Mouse (Mus musculus) midbrain, embryonic 16.5 days (tissue): Measurements from ENCODE around the gene Cdx2. TPM values are rescaled to one million over a fixed set of nuclear protein-coding genes. Genes with fewer than 3 reads are reported as not detected.

Experiments
- ATAC-seq: fragments of 200-750 bp; cut with Nextera tagmentation; 2 replicates; pipeline ENCODE4 v1.8.0; 2017; ENCODE audit warnings: moderate TSS enrichment
- H3K27ac ChIP-seq: fragments of 300-500 bp; sonication (generic); 2 replicates; pipeline ENCODE4 v1.5.1; 2014; ENCODE audit warnings: mild to moderate bottlenecking, low read length, mixed read lengths
- H3K27me3 ChIP-seq: fragments of 300-500 bp; sonication (generic); 2 replicates; pipeline ENCODE4 v1.6.1; 2014; ENCODE audit warnings: low read depth, low read length, mixed read lengths; ENCODE audit not compliant: control insufficient read depth, insufficient read depth
- H3K36me3 ChIP-seq: fragments of 300-500 bp; sonication (generic); 2 replicates; pipeline ENCODE4 v1.6.1; 2014; ENCODE audit warnings: mild to moderate bottlenecking, low read length, moderate library complexity, mixed read lengths; ENCODE audit not compliant: control insufficient read depth, insufficient read depth
- H3K4me1 ChIP-seq: fragments of 300-500 bp; sonication (generic); 2 replicates; pipeline ENCODE4 v1.6.1; 2014; ENCODE audit warnings: mild to moderate bottlenecking, low read length, mixed read lengths; ENCODE audit not compliant: control insufficient read depth, insufficient read depth
- H3K4me2 ChIP-seq: fragments of 300-500 bp; sonication (generic); 2 replicates; pipeline ENCODE4 v1.6.1; 2014; ENCODE audit warnings: mild to moderate bottlenecking, low read length, mixed read lengths
- H3K4me3 ChIP-seq: fragments of 300-500 bp; sonication (generic); 2 replicates; pipeline ENCODE4 v1.5.1; 2014; ENCODE audit warnings: low read depth, mild to moderate bottlenecking, low read length, moderate library complexity, mixed read lengths
- H3K9ac ChIP-seq: fragments of 300-500 bp; sonication (generic); 2 replicates; pipeline ENCODE4 v1.6.1; 2014; ENCODE audit warnings: low read depth, low read length, mixed read lengths
- H3K9me3 ChIP-seq: fragments of 300-500 bp; sonication (generic); replicated peaks from 2 replicates; pipeline ENCODE4 v1.6.1; 2014; ENCODE audit warnings: mild to moderate bottlenecking, low read length, mixed read lengths; ENCODE audit not compliant: control insufficient read depth, poor library complexity, severe bottlenecking
- WGBS: fragments of 180-500 bp; shearing (Covaris S2); extraction: QIAGEN DNeasy Blood & Tissue Kit; methylation state at CpG from one replicate; pipeline ENCODE4 v1.1.7; 2014; 5-methylcytosine and 5-hydroxymethylcytosine counted together
- polyA plus RNA-seq: library from polyadenylated mRNA; unstranded; fragments of >200 nt; fragmentation: Nextera tagmentation; extraction: Ambion mirVana; gene quantifications from 2 replicates; pipeline ENCODE4 v1.2.1, GENCODE M21; 2015

The Cdx2 gene
- polyA plus RNA-seq, 1 experiment from 2014 or later = not detected

DNA sequence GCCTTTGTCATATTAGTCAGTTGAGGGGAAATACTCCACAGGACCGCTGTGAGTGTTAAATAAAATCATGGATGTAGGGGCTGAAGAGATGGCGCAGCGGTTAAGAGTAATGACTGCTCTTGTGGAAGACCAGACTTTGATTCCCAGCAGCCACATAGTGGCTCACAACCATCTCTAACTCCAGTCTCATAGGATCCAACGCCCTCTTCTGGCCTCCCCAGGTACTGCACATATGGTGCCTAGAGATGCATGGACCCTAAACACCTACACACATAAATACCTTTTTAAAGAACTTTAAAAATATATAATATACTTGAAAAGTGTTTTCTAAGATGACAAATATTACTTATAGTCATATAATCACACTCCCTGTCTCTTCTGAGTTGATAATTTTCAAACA lies 22.7 kb downstream of the Cdx2 start:
- no peaks in the 10 kb centered on the region for H3K36me3 ChIP-seq
- H3K4me1 ChIP-seq = no peaks in the 10 kb centered on the region
- 74% methylated on average over 4 of the region's 4 CpGs for WGBS
- no peak overlapping the region for H3K4me2 ChIP-seq
- no peak overlapping the region for H3K9ac ChIP-seq
- no peak overlapping the region for H3K27ac ChIP-seq
- ATAC-seq = no peak
- H3K9me3 ChIP-seq = no peaks in the 10 kb centered on the region
- peaks cover 19% of the 10 kb centered on the region for H3K27me3 ChIP-seq
- no peak overlapping the region for H3K4me3 ChIP-seq

DNA sequence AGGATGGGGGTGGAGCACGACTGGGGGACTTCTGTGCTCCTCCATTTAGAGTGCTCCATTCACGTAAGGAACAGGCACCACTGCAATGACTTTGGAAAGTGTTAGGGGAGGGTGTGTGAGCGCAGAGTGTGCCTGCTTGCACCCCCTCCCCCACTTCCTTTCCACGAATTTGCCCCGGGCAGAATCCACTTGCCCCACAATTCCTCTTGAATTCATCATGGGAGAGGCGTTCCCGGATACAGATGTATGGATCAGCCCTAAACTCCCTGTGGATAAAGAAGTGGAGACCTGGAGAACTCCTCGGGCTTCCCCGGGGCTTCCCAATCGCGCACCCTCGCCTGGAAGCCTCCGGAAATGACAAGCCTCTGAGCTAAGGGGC lies 29.5 kb downstream of the Cdx2 start:
- H3K4me2 ChIP-seq = no peak overlapping the region
- H3K27me3 ChIP-seq = peaks cover 70% of the 10 kb centered on the region
- H3K36me3 ChIP-seq = no peaks in the 10 kb centered on the region
- no peak for ATAC-seq
- 0% methylated on average over 13 of the region's 13 CpGs for WGBS
- no peak overlapping the region for H3K9ac ChIP-seq
- H3K9me3 ChIP-seq = no peaks in the 10 kb centered on the region
- no peak overlapping the region for H3K4me3 ChIP-seq
- no peak overlapping the region for H3K27ac ChIP-seq
- no peaks in the 10 kb centered on the region for H3K4me1 ChIP-seq

DNA sequence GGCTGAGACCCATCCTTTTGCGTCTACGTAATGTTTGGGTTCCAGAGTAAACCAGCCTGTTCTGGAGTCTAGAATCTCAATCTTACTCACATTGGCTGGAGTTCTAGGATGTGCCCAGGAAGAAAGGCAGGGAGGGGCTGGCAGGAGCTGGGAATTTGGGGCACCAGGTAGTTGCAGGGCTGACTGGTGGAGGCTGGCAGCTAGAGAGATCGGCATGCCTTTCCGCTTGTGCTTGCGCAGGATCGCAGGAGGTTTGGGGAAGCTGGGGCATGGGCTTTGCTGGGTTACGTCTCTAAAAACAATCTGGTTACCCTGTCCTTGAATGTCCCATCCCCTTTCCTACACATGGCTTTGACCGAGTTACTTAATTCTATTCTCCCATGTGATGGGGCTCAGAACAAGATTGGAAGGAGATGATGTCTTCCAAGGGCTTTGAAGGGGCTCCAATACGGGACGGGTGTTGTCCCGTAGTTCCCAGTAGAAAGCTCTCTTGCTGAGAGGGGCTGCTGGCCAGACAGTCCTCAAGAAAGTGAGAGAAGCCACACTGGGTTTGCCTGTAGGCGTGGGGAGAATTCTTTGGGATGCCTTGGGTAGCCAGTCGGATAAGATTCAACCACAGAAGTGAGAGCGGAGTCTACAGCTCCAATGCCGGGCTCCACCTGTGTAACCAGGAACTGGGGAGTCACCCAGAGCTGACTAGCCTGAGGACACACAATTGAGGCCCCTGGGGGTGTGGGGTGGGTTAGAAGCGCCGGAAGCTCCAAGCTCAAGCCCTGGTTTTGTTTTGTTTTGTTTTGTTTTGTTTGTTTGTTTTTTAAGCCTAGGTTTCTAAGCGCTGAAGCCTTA lies 30.1 kb downstream of the Cdx2 start:
- Histone ChIP-seq H3K27ac (no peak overlapping the region), H3K4me3 (no peak overlapping the region), H3K36me3 (no peaks in the 10 kb centered on the region), H3K9ac (no peak overlapping the region), H3K27me3 (peaks cover 77% of the 10 kb centered on the region), H3K4me1 (no peaks in the 10 kb centered on the region), H3K4me2 (no peak overlapping the region), H3K9me3 (no peaks in the 10 kb centered on the region)
- whole genome bisulfite sequencing = 3% methylated on average over 18 of the region's 18 CpGs
- ATAC-seq = no peak

DNA sequence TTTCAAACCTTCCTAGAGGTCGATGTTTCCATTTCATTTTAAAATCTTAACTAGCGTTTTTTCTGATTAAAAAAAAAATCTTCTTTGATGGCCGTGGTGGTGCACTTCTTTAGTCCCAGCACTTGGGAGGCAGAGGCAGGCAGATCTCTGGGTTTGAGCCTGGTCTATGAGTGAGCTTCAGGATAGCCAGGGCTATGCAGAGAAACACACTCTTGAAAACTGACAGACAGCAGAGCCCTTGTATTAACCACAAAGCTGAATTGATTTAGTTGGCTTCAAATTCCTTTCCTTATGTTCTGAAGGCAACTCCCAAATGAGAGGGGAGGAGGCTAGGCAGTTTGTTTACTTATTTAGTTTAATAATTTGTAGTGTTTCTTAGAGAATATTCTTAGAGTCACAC lies 31.3 kb downstream of the Cdx2 start:
- 18% methylated on average over 3 of the region's 3 CpGs for WGBS

DNA sequence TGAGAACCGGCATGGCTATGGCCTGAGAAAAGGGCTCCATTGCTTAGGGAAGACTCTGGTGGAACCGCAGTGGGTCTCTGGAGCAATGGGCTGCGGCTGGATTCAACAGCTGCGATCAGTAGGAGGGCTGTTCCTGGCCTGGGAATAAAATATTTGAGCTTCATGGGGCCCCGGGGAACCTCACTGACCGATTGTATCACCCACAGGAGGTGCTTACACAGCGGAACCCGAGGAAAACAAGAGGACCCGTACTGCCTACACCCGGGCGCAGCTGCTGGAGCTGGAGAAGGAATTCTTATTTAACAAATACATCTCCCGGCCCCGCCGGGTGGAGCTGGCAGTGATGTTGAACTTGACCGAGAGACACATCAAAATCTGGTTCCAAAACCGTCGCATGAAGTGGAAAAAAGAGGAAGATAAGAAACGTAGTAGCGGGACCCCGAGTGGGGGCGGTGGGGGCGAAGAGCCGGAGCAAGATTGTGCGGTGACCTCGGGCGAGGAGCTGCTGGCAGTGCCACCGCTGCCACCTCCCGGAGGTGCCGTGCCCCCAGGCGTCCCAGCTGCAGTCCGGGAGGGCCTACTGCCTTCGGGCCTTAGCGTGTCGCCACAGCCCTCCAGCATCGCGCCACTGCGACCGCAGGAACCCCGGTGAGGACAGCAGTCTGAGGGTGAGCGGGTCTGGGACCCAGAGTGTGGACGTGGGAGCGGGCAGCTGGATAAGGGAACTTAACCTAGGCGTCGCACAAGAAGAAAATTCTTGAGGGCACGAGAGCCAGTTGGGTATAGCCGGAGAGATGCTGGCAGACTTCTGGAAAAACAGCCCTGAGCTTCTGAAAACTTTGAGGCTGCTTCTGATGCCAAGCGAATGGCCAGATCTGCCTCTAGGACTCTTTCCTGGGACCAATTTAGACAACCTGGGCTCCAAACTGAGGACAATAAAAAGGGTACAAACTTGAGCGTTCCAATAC lies 32.6 kb downstream of the Cdx2 start:
- whole genome bisulfite sequencing = 1% methylated on average over 48 of the region's 48 CpGs
- Histone ChIP-seq H3K4me2 (no peak overlapping the region), H3K4me3 (no peak overlapping the region), H3K27ac (no peak overlapping the region), H3K36me3 (no peaks in the 10 kb centered on the region), H3K4me1 (no peaks in the 10 kb centered on the region), H3K27me3 (peaks cover 82% of the 10 kb centered on the region), H3K9me3 (no peaks in the 10 kb centered on the region), H3K9ac (no peak overlapping the region)
- ATAC-seq = no peak

More for the DNA sequence above, 31.3 kb downstream of the Cdx2 start:
- H3K4me2 ChIP-seq = no peak overlapping the region
- no peaks in the 10 kb centered on the region for H3K4me1 ChIP-seq
- no peak for ATAC-seq
- no peak overlapping the region for H3K9ac ChIP-seq
- H3K4me3 ChIP-seq = no peak overlapping the region
- no peak overlapping the region for H3K27ac ChIP-seq
- no peaks in the 10 kb centered on the region for H3K9me3 ChIP-seq
- peaks cover 81% of the 10 kb centered on the region for H3K27me3 ChIP-seq
- no peaks in the 10 kb centered on the region for H3K36me3 ChIP-seq

DNA sequence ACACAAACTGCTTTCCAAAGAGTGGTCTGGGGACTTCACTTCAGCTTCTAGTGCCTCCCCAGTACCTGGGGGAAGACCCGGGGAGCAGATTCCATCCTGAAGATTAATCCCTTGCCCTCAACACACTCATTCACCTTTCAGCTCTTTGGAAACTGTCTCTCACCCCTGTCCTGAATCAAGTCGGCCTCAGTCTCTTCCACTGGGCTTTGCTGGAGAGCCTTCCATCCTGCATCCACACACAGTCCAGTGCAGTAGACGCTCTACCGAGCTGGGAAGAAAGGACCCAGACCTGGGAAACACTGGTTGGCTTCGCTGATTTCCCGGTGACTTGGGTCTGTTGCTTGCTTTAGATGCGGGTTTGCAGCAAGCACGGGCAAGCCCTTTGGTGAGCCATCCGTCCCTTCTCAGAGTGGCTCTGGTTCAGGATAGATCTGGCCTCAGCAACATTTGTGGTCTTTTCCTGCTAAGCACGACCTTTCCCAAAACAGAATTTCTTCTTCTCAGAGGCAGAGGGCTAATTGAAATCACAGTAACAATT lies 34.2 kb downstream of the Cdx2 start:
- no peaks in the 10 kb centered on the region for H3K9me3 ChIP-seq
- H3K4me1 ChIP-seq = no peaks in the 10 kb centered on the region
- no peak overlapping the region for H3K4me2 ChIP-seq
- no peak for ATAC-seq
- no peak overlapping the region for H3K27ac ChIP-seq
- no peak overlapping the region for H3K9ac ChIP-seq
- under 1% methylated on average over 10 of the region's 10 CpGs for WGBS
- H3K36me3 ChIP-seq = no peaks in the 10 kb centered on the region
- H3K27me3 ChIP-seq = peaks cover 85% of the 10 kb centered on the region
- no peak overlapping the region for H3K4me3 ChIP-seq

DNA sequence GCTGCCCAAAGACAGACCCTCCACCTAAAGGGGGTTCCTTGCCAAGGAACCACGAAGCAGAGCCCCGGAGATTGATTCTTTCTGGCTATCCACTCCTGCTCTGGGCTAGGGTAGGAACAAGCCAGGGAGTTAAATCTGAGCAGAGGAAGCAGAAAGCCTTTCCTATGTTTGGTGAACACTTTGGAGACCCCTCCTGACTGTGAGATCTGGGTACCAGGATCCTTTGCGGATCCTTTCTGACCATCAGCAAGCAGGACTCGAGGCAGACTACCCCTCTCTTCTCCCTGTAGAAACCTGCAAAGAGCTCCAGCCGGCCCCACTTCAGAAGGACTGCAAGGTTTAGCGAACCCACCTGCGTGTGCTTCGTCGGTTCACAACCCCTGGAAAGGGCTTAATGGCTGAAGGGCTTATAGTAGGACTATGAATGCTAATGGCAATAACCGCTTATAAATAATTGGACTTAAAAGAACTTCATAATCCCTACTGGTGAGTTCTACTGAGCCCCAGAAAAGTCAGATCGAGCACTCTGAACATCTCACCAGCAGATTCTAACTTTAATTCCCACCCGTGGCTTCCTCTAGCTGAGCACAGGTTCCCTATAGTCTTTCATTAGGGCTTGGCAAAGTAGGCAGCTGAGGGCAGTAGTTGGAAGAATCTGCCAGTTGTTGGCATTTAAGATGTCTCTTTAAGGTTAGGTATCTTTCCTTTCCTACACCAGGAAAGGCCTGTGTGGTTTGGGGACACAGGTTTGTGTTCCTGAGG lies 34.8 kb downstream of the Cdx2 start:
- Histone ChIP-seq H3K4me3 (no peak overlapping the region), H3K27ac (no peak overlapping the region), H3K4me2 (no peak overlapping the region), H3K36me3 (no peaks in the 10 kb centered on the region), H3K4me1 (no peaks in the 10 kb centered on the region), H3K27me3 (peaks cover 84% of the 10 kb centered on the region), H3K9me3 (no peaks in the 10 kb centered on the region), H3K9ac (no peak overlapping the region)
- WGBS = 3% methylated on average over 12 of the region's 12 CpGs
- no peak for ATAC-seq

DNA sequence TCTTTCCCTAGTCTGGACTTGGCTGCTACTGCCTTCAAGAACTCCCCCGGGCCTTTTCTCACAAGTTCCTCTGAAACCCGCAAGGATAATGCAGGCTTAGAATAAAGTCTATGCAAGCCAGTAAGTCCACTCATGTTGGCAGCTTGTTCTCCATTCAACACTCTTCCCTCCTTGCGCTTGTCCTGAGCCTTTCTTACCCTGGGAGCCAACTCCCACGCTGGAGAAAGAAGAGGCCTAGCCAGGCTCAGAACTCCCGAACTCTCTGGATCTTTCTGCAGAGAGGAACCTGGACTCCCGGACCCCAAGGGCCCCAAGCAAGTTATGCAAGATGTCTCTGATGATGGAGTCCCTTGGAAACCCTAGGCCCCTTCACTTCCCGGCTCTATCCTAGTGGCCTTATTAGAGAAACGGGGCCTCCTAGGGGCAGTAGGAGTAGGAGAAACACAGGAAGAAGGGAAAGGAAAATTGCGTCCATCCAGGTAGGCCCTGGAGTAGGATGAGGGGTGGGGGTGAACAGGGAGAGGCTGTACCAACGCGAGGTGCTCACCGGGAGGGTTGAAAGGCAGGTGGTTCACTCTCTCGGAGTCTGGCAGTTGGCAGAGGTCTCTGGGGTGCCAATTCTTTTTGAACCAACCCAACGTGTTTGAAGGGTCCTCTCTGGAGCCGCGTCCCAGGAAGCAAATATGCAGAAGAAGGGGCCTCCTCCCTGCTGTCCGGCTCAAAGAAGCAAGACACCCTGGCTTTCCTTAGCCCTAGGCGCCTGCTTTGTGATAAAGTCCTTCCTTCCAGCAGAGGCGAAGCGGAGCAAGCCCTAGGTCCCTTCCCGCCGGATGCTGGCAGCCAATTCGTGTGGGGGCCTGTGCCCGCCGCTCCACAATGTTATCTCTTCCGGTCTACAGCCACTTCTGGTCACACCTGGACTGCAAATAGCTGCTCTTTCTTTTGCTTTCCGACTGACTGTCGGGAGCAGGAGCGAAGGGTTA lies 36.1 kb downstream of the Cdx2 start:
- 2% methylated on average over 29 of the region's 29 CpGs for WGBS
- no peak overlapping the region for H3K27ac ChIP-seq
- H3K4me1 ChIP-seq = no peaks in the 10 kb centered on the region
- H3K9me3 ChIP-seq = no peaks in the 10 kb centered on the region
- no peak overlapping the region for H3K9ac ChIP-seq
- no peaks in the 10 kb centered on the region for H3K36me3 ChIP-seq
- no peak for ATAC-seq
- H3K4me2 ChIP-seq = no peak overlapping the region
- no peak overlapping the region for H3K4me3 ChIP-seq
- peaks cover 84% of the 10 kb centered on the region for H3K27me3 ChIP-seq
